Mouse (Mus musculus) forebrain, embryonic 16.5 days (tissue): ENCODE measurements around the gene Topaz1. TPM values are rescaled to one million over a fixed set of nuclear protein-coding genes. Genes with fewer than 3 reads are reported as not detected.

ENCODE experiments used
- ATAC-seq: fragments of 200-750 bp; cut with Nextera tagmentation; 2 replicates; pipeline ENCODE4 v1.8.0; 2017; ENCODE audit warnings: mild to moderate bottlenecking, moderate library complexity
- H3K27ac ChIP-seq: fragments of 300-500 bp; sonication (generic); 2 replicates; pipeline ENCODE4 v1.5.1; 2014; ENCODE audit warnings: low read length, control low read depth
- H3K27me3 ChIP-seq: fragments of 300-500 bp; sonication (generic); replicated peaks from 2 replicates; pipeline ENCODE4 v1.6.1; 2014; ENCODE audit warnings: low read length; ENCODE audit not compliant: control insufficient read depth, insufficient read depth
- H3K36me3 ChIP-seq: fragments of 300-500 bp; sonication (generic); 2 replicates; pipeline ENCODE4 v1.6.1; 2014; ENCODE audit not compliant: control insufficient read depth, insufficient read depth
- H3K4me1 ChIP-seq: fragments of 300-500 bp; sonication (generic); replicated peaks from 2 replicates; pipeline ENCODE4 v1.6.1; 2014; ENCODE audit warnings: low read length; ENCODE audit not compliant: control insufficient read depth, insufficient read depth
- H3K4me2 ChIP-seq: fragments of 300-500 bp; sonication (generic); 2 replicates; pipeline ENCODE4 v1.6.1; 2014; ENCODE audit warnings: mild to moderate bottlenecking, low read length, control low read depth
- H3K4me3 ChIP-seq: fragments of 300-500 bp; sonication (generic); replicated peaks from 2 replicates; pipeline ENCODE4 v1.5.1; 2014; ENCODE audit warnings: mild to moderate bottlenecking, low read length, control low read depth
- H3K9ac ChIP-seq: fragments of 300-500 bp; sonication (generic); replicated peaks from 2 replicates; pipeline ENCODE4 v1.6.1; 2014; ENCODE audit warnings: low read depth, low read length, control low read depth
- H3K9me3 ChIP-seq: fragments of 300-500 bp; sonication (generic); 2 replicates; pipeline ENCODE4 v1.6.1; 2016; ENCODE audit warnings: low read length; ENCODE audit not compliant: control insufficient read depth
- WGBS: fragments of 180-500 bp; shearing (Covaris S2); extraction: QIAGEN DNeasy Blood & Tissue Kit; methylation state at CpG from one replicate; pipeline ENCODE4 v1.1.7; 2014; 5-methylcytosine and 5-hydroxymethylcytosine counted together
- polyA plus RNA-seq: library from polyadenylated mRNA; unstranded; fragments of >200 nt; fragmentation: Nextera tagmentation; extraction: Ambion mirVana; gene quantifications from 2 replicates; pipeline ENCODE4 v1.2.1, GENCODE M21; 2015

Topaz1 gene
- polyA plus RNA-seq: not detected in 2 replicates

GRCm38 (mm10) chr9:122747060-122747459 lies at the start of gene Topaz1:
TSS of gene Topaz1 (plus strand) at chr9:122747346.
- no peak for ATAC-seq
- no peaks in the 10 kb centered on the region for H3K4me1 ChIP-seq
- no peaks in the 10 kb centered on the region for H3K36me3 ChIP-seq
- no peak within 1 kb of the TSS for H3K4me3 ChIP-seq
- WGBS: 79% methylated on average over 28 of the region's 28 CpGs
- H3K27ac ChIP-seq: no peak within 1 kb of the TSS
- H3K27me3 ChIP-seq: no peaks in the 10 kb centered on the region
- H3K9me3 ChIP-seq: no peaks in the 10 kb centered on the region; the same call in 1 of the 2 replicates
- H3K4me2 ChIP-seq: no peak within 1 kb of the TSS
- H3K9ac ChIP-seq: no peak within 1 kb of the TSS

- Histone ChIP-seq H3K4me1 (no peaks in the 10 kb centered on the region), H3K27ac (no peak overlapping the region), H3K36me3 (no peaks in the 10 kb centered on the region), H3K4me3 (no peak overlapping the region), H3K27me3 (no peaks in the 10 kb centered on the region), H3K9me3 (no peaks in the 10 kb centered on the region), H3K4me2 (no peak overlapping the region), H3K9ac (no peak overlapping the region)
- no peak for ATAC-seq
- WGBS: 3% methylated on average over 3 of the region's 3 CpGs
Measured at GRCm38 (mm10) chr9:122701817-122702216, 45.3 kb upstream of the Topaz1 start.

- Histone ChIP-seq H3K9me3 (no peaks in the 10 kb centered on the region), H3K4me1 (0 out of 2 replicates have a peak, but pooled peaks cover 6% of the 10 kb centered on the region), H3K4me3 (no peak overlapping the region), H3K27me3 (no peaks in the 10 kb centered on the region), H3K36me3 (no peaks in the 10 kb centered on the region), H3K27ac (no peak overlapping the region), H3K9ac (no peak overlapping the region), H3K4me2 (no peak overlapping the region)
- 43% methylated on average over 2 of the region's 2 CpGs for WGBS
- ATAC-seq: no peak
Measured at GRCm38 (mm10) chr9:122713836-122714235, 33.3 kb upstream of the Topaz1 start.

- Histone ChIP-seq H3K27ac (no peak overlapping the region), H3K4me2 (no peak overlapping the region), H3K9me3 (no peaks in the 10 kb centered on the region), H3K4me3 (no peak overlapping the region), H3K27me3 (no peaks in the 10 kb centered on the region), H3K9ac (no peak overlapping the region), H3K36me3 (no peaks in the 10 kb centered on the region), H3K4me1 (0 out of 2 replicates have a peak, but pooled peaks cover 6% of the 10 kb centered on the region)
- WGBS: 85% methylated on average over 2 of the region's 2 CpGs
- no peak for ATAC-seq
Measured at GRCm38 (mm10) chr9:122715046-122715445, 32.1 kb upstream of the Topaz1 start.

- Histone ChIP-seq H3K27ac (no peak overlapping the region), H3K9me3 (no peaks in the 10 kb centered on the region), H3K27me3 (no peaks in the 10 kb centered on the region), H3K4me2 (no peak overlapping the region), H3K4me3 (no peak overlapping the region), H3K4me1 (0 out of 2 replicates have a peak, but pooled peaks cover 3% of the 10 kb centered on the region), H3K9ac (no peak overlapping the region), H3K36me3 (no peaks in the 10 kb centered on the region)
- no peak for ATAC-seq
- 39% methylated on average over 7 of the region's 7 CpGs for WGBS
Measured at GRCm38 (mm10) chr9:122716131-122716921, 30.8 kb upstream of the Topaz1 start.

GRCm38 (mm10) chr9:122722296-122722695 lies 24.9 kb upstream of the Topaz1 start:
- Histone ChIP-seq H3K4me1 (peaks cover 2% of the 10 kb centered on the region; the same call in 1 of the 2 replicates), H3K27ac (no peak overlapping the region), H3K9ac (no peak overlapping the region), H3K36me3 (no peaks in the 10 kb centered on the region), H3K27me3 (no peaks in the 10 kb centered on the region), H3K4me3 (no peak overlapping the region), H3K4me2 (no peak overlapping the region), H3K9me3 (no peaks in the 10 kb centered on the region)
- no peak for ATAC-seq
- 16% methylated on average over 4 of the region's 4 CpGs for WGBS

GRCm38 (mm10) chr9:122725046-122725765 lies 21.9 kb upstream of the Topaz1 start:
- Histone ChIP-seq H3K4me3 (no peak overlapping the region), H3K4me2 (peak overlapping the region; percentile 13), H3K27me3 (no peaks in the 10 kb centered on the region), H3K9me3 (no peaks in the 10 kb centered on the region), H3K9ac (no peak overlapping the region), H3K4me1 (peaks cover 5% of the 10 kb centered on the region), H3K36me3 (no peaks in the 10 kb centered on the region), H3K27ac (no peak overlapping the region)
- ATAC-seq: no peak
- 26% methylated on average over 22 of the region's 22 CpGs for WGBS

- Histone ChIP-seq H3K27me3 (peaks cover 7% of the 10 kb centered on the region; the same call in 1 of the 2 replicates), H3K4me3 (no peak overlapping the region), H3K4me2 (0 out of 2 replicates have a peak overlapping the region, but pooled peaks have one; percentile 17), H3K36me3 (no peaks in the 10 kb centered on the region), H3K4me1 (peaks cover 5% of the 10 kb centered on the region), H3K27ac (no peak overlapping the region), H3K9ac (no peak overlapping the region), H3K9me3 (no peaks in the 10 kb centered on the region)
- ATAC-seq: peak; percentile 85
- WGBS: 18% methylated on average over 10 of the region's 10 CpGs
Measured at GRCm38 (mm10) chr9:122729500-122729899, 17.6 kb upstream of the Topaz1 start.

- no peak overlapping the region for H3K27ac ChIP-seq
- H3K4me1 ChIP-seq: peaks cover 3% of the 10 kb centered on the region
- 74% methylated on average over 8 of the region's 8 CpGs for WGBS
- H3K27me3 ChIP-seq: peaks cover 7% of the 10 kb centered on the region; the same call in 1 of the 2 replicates
- no peaks in the 10 kb centered on the region for H3K36me3 ChIP-seq
- H3K4me3 ChIP-seq: no peak overlapping the region
- no peak overlapping the region for H3K4me2 ChIP-seq
- no peaks in the 10 kb centered on the region for H3K9me3 ChIP-seq
- ATAC-seq: no peak
- no peak overlapping the region for H3K9ac ChIP-seq
Measured at GRCm38 (mm10) chr9:122732126-122732810, 14.9 kb upstream of the Topaz1 start.
